Mouse (Mus musculus) forebrain, embryonic 15.5 days (tissue): ENCODE measurements at regions not wholly inside any gene's neighbourhood (a gene's known extent, or its start where the extent isn't known, plus 50 kb on each side); places are given as distances from the start of the nearest gene placed in this dataset.

Experiments
- ATAC-seq: fragments of 200-750 bp; cut with Nextera tagmentation; replicated peaks from 2 replicates; pipeline ENCODE4 v1.8.0; 2017; ENCODE audit warnings: mild to moderate bottlenecking, moderate TSS enrichment, moderate library complexity
- H3K27ac ChIP-seq: fragments of 300-500 bp; sonication (generic); replicated peaks from 2 replicates; pipeline ENCODE4 v1.5.1; 2015; ENCODE audit warnings: mild to moderate bottlenecking, inconsistent platforms
- H3K27me3 ChIP-seq: fragments of 300-500 bp; sonication (generic); 2 replicates; pipeline ENCODE4 v1.6.1; 2015; ENCODE audit warnings: inconsistent platforms
- H3K36me3 ChIP-seq: fragments of 300-500 bp; sonication (generic); 2 replicates; pipeline ENCODE4 v1.6.1; 2015; ENCODE audit warnings: mild to moderate bottlenecking, inconsistent platforms
- H3K4me1 ChIP-seq: fragments of 300-500 bp; sonication (generic); 2 replicates; pipeline ENCODE4 v1.6.1; 2015; ENCODE audit warnings: inconsistent platforms
- H3K4me2 ChIP-seq: fragments of 300-500 bp; sonication (generic); replicated peaks from 2 replicates; pipeline ENCODE4 v1.6.1; 2015; ENCODE audit warnings: mild to moderate bottlenecking, inconsistent platforms
- H3K4me3 ChIP-seq: fragments of 300-500 bp; sonication (generic); 2 replicates; pipeline ENCODE4 v1.5.1; 2015; ENCODE audit warnings: mild to moderate bottlenecking, inconsistent platforms
- H3K9ac ChIP-seq: fragments of 300-500 bp; sonication (generic); replicated peaks from 2 replicates; pipeline ENCODE4 v1.6.1; 2015; ENCODE audit warnings: mild to moderate bottlenecking, inconsistent platforms
- H3K9me3 ChIP-seq: fragments of 300-500 bp; sonication (generic); 2 replicates; pipeline ENCODE4 v1.6.1; 2016; ENCODE audit warnings: inconsistent platforms
- WGBS: fragments of 180-500 bp; shearing (Covaris S2); methylation state at CpG from one replicate; pipeline ENCODE4 v1.1.7; 2015; ENCODE audit warnings: mixed read lengths; 5-methylcytosine and 5-hydroxymethylcytosine counted together

DNA sequence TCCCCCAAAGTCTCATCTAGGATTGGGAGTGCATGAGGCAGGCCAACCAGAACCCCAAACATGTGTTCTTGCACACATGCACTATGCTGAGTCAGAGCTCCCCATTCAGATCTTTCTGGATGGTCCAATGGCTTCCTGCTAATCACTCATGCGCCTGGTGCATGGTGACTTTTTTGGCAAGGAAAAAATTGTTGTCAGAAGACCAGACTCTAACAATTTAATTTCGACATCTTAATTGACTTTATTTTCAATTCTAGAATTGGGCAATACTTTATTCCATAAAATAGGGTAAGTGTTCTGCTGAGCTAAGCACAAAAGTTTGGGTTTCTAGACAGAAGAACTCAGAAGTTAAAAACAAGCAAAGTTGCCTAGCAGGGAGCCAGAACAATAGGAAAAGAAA is 165.7 kb downstream of the Snx19 start:
- no peak for ATAC-seq
- no peaks in the 10 kb centered on the region for H3K36me3 ChIP-seq
- no peak overlapping the region for H3K27ac ChIP-seq
- no peak overlapping the region for H3K9ac ChIP-seq
- H3K4me3 ChIP-seq, result no peak overlapping the region
- H3K4me2 ChIP-seq, result no peak overlapping the region
- H3K4me1 ChIP-seq, result no peaks in the 10 kb centered on the region
- H3K9me3 ChIP-seq, result no peaks in the 10 kb centered on the region
- WGBS, result 86% methylated on average over 2 of the region's 2 CpGs
- no peaks in the 10 kb centered on the region for H3K27me3 ChIP-seq

- ATAC-seq, result no peak
- Histone ChIP-seq H3K4me2 (no peak overlapping the region), H3K4me1 (no peaks in the 10 kb centered on the region), H3K27ac (no peak overlapping the region), H3K9me3 (no peaks in the 10 kb centered on the region), H3K4me3 (no peak overlapping the region), H3K36me3 (no peaks in the 10 kb centered on the region), H3K27me3 (no peaks in the 10 kb centered on the region), H3K9ac (no peak overlapping the region)
- 76% methylated on average over 5 of the region's 5 CpGs for WGBS
Measured at GRCm38 (mm10) chr9:30591246-30591645, 164.3 kb downstream of the Snx19 start.

DNA sequence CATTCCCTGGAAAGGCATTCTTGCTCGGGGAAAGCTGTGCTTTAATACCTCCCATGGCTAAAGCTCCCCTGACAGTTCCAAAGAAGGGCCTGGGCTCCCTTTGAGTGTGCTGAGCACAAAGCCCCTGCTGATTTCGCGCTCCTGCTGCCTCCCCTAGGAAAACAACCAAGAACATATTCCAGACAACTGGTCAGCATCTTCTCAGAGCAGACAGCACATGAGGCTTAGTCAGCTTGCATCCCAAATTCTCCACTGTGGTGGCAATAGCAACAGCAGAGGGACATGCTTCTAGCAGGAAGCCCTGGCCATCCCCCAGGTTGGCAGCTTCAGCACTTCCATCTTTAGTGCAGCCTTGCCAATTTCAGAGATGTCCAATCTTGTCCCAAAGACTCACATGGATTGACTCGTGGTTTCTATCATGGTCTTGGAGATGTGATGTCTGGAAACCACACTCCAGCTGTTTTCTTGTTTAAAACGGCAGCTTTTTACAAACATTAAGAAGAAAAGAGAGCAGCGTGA is 163.8 kb downstream of the Snx19 start:
- whole genome bisulfite sequencing, result 55% methylated on average over 6 of the region's 6 CpGs
- ATAC-seq, result no peak
- no peaks in the 10 kb centered on the region for H3K36me3 ChIP-seq
- no peak overlapping the region for H3K27ac ChIP-seq
- H3K4me2 ChIP-seq, result no peak overlapping the region
- no peak overlapping the region for H3K9ac ChIP-seq
- no peak overlapping the region for H3K4me3 ChIP-seq
- no peaks in the 10 kb centered on the region for H3K4me1 ChIP-seq
- no peaks in the 10 kb centered on the region for H3K9me3 ChIP-seq
- H3K27me3 ChIP-seq, result no peaks in the 10 kb centered on the region

- 93% methylated on average over 9 of the region's 9 CpGs for WGBS
- Histone ChIP-seq H3K9me3 (no peaks in the 10 kb centered on the region), H3K36me3 (no peaks in the 10 kb centered on the region), H3K4me3 (no peak overlapping the region), H3K4me2 (no peak overlapping the region), H3K9ac (no peak overlapping the region), H3K27me3 (no peaks in the 10 kb centered on the region), H3K4me1 (no peaks in the 10 kb centered on the region), H3K27ac (no peak overlapping the region)
- no peak for ATAC-seq
Measured at GRCm38 (mm10) chr9:30581271-30581821, 154.4 kb downstream of the Snx19 start.

- Histone ChIP-seq H3K9ac (no peak overlapping the region), H3K4me1 (no peaks in the 10 kb centered on the region), H3K9me3 (no peaks in the 10 kb centered on the region), H3K4me2 (no peak overlapping the region), H3K4me3 (no peak overlapping the region), H3K27ac (no peak overlapping the region), H3K27me3 (no peaks in the 10 kb centered on the region), H3K36me3 (no peaks in the 10 kb centered on the region)
- no peak for ATAC-seq
- 92% methylated on average over 6 of the region's 6 CpGs for WGBS
Measured at GRCm38 (mm10) chr9:30580500-30580899, 153.6 kb downstream of the Snx19 start.

DNA sequence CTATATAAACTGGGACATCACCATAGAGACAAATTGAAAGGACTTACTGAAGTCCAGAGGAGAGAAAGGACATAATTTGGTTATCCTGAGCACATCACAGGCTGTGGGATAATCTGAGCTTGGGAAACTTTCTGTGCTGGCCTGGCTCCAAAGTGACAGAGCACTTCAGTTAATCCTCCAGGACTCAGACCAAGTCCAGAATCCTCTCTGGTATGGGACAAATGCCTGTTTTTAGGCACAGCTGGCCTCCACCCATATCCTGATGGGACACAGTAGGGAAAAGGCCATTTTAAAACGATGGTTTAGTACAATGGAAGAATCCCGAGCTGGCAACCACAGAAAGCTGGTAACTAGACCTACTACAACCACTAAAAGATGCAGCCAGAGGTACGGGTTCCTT is 151.3 kb downstream of the Snx19 start:
- ATAC-seq, result no peak
- Histone ChIP-seq H3K4me1 (no peaks in the 10 kb centered on the region), H3K27ac (no peak overlapping the region), H3K36me3 (no peaks in the 10 kb centered on the region), H3K9ac (no peak overlapping the region), H3K27me3 (no peaks in the 10 kb centered on the region), H3K4me3 (no peak overlapping the region), H3K4me2 (no peak overlapping the region), H3K9me3 (no peaks in the 10 kb centered on the region)
- 78% methylated on average over 3 of the region's 3 CpGs for WGBS

DNA sequence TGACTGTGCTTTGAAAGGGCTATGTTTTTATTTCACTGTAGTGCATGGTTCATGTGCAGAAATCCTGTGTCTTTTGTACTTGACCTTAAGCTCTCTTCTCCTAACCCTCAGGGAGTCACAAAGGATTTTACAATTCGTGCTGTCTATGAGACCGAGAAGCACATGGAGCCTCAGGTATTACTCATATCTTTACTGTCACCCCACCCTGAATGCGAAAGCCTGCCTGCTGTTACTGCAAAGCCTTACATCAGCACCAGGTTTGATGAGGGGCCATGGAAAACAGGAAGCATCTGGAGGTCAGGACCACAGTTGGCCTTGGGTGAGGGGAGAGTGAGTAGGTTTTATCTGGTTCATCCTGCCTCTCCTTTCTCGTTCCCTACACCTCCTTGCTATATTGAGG is 150.3 kb downstream of the Snx19 start:
- H3K27me3 ChIP-seq, result no peaks in the 10 kb centered on the region
- ATAC-seq, result no peak
- H3K4me1 ChIP-seq, result no peaks in the 10 kb centered on the region
- no peak overlapping the region for H3K9ac ChIP-seq
- H3K9me3 ChIP-seq, result no peaks in the 10 kb centered on the region
- no peaks in the 10 kb centered on the region for H3K36me3 ChIP-seq
- H3K27ac ChIP-seq, result no peak overlapping the region
- H3K4me2 ChIP-seq, result no peak overlapping the region
- H3K4me3 ChIP-seq, result no peak overlapping the region
- WGBS, result 86% methylated on average over 4 of the region's 4 CpGs

DNA sequence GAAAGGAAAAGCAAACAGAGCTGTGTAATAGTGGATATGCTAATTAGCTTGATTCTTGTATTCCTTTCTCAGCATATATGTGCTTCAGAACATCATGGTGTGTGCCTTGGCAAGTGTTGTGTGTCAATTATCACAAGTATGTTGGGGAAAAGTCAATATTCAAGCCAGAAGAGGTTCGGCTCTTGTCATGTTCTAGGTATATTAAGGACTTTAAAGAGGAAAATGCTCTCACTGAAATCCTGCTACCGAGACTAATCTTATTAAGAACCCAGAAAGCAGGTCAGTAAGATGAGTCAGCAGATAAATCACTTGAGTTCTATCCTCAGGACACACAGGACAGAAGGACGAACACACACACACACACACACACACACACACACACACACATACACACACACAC is 148.6 kb downstream of the Snx19 start:
- H3K4me3 ChIP-seq, result no peak overlapping the region
- no peak overlapping the region for H3K4me2 ChIP-seq
- no peaks in the 10 kb centered on the region for H3K4me1 ChIP-seq
- H3K27me3 ChIP-seq, result no peaks in the 10 kb centered on the region
- no peaks in the 10 kb centered on the region for H3K36me3 ChIP-seq
- H3K9ac ChIP-seq, result no peak overlapping the region
- H3K27ac ChIP-seq, result no peak overlapping the region
- 50% methylated on average over 3 of the region's 3 CpGs for WGBS
- H3K9me3 ChIP-seq, result no peaks in the 10 kb centered on the region
- ATAC-seq, result no peak

GRCm38 (mm10) chr9:30573294-30573693 is 146.4 kb downstream of the Snx19 start:
- no peaks in the 10 kb centered on the region for H3K36me3 ChIP-seq
- H3K9me3 ChIP-seq, result no peaks in the 10 kb centered on the region
- ATAC-seq, result no peak
- H3K4me2 ChIP-seq, result no peak overlapping the region
- no peak overlapping the region for H3K27ac ChIP-seq
- 21% methylated on average over 1 of the region's 1 CpGs for WGBS
- no peak overlapping the region for H3K9ac ChIP-seq
- H3K27me3 ChIP-seq, result no peaks in the 10 kb centered on the region
- no peaks in the 10 kb centered on the region for H3K4me1 ChIP-seq
- no peak overlapping the region for H3K4me3 ChIP-seq

DNA sequence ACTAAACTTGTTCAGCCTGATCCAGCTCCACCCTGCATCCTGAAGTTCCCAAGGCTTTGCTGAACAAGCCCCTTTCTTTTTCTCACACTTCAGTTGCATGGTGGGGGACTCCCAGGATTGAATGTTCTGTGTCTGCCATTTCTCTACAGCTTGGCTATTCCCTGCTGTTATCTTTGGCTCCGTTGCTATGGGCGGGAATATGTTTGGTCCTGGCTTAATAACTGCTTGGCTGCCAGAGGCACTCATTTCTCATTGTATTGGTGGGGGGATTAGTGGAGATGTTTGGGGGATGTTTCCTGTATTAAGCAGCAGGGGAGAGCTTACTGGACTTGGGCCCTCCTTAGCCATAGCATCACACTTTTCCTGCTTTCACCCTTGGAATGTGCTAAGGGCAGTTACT is 144.1 kb downstream of the Snx19 start:
- no peak overlapping the region for H3K4me3 ChIP-seq
- H3K4me2 ChIP-seq, result no peak overlapping the region
- H3K27ac ChIP-seq, result no peak overlapping the region
- no peak for ATAC-seq
- 8% methylated on average over 2 of the region's 2 CpGs for WGBS
- H3K36me3 ChIP-seq, result no peaks in the 10 kb centered on the region
- no peaks in the 10 kb centered on the region for H3K27me3 ChIP-seq
- no peaks in the 10 kb centered on the region for H3K4me1 ChIP-seq
- no peak overlapping the region for H3K9ac ChIP-seq
- H3K9me3 ChIP-seq, result no peaks in the 10 kb centered on the region

GRCm38 (mm10) chr9:30564765-30565680 is 138.1 kb downstream of the Snx19 start:
- WGBS, result 85% methylated on average over 3 of the region's 3 CpGs
- Histone ChIP-seq H3K9ac (no peak overlapping the region), H3K4me2 (no peak overlapping the region), H3K4me1 (no peaks in the 10 kb centered on the region), H3K4me3 (no peak overlapping the region), H3K36me3 (no peaks in the 10 kb centered on the region), H3K9me3 (no peaks in the 10 kb centered on the region), H3K27ac (no peak overlapping the region), H3K27me3 (no peaks in the 10 kb centered on the region)
- no peak for ATAC-seq

- Histone ChIP-seq H3K36me3 (no peaks in the 10 kb centered on the region), H3K9ac (no peak overlapping the region)
- 91% methylated on average over 5 of the region's 5 CpGs for WGBS
Measured at GRCm38 (mm10) chr9:30563399-30563798, 136.5 kb downstream of the Snx19 start.

More at GRCm38 (mm10) chr9:30563399-30563798, 136.5 kb downstream of the Snx19 start:
- no peak overlapping the region for H3K4me2 ChIP-seq
- H3K4me1 ChIP-seq, result no peaks in the 10 kb centered on the region
- no peaks in the 10 kb centered on the region for H3K27me3 ChIP-seq
- H3K27ac ChIP-seq, result no peak overlapping the region
- no peak overlapping the region for H3K4me3 ChIP-seq
- H3K9me3 ChIP-seq, result no peaks in the 10 kb centered on the region
- ATAC-seq, result no peak
